Mouse (Mus musculus) erythroblast, adult 5-6 weeks (primary cell): ENCODE results near the gene Ppm1e. TPM values are rescaled to one million over a fixed set of nuclear protein-coding genes. Genes with fewer than 3 reads are reported as not detected.

ENCODE experiments used
- ATAC-seq: replicated peaks from 2 replicates; pipeline ENCODE4 v1.8.0; 2016; ENCODE audit warnings: moderate number of reproducible peaks, mild to moderate bottlenecking, moderate TSS enrichment, inconsistent platforms; ENCODE audit not compliant: poor library complexity, low FRiP score, severe bottlenecking
- total RNA-seq, 2 experiments: library from RNA; stranded (forward) in 1 of 2; stranded (reverse) in 1 of 2; fragments of 150-400 nt in 1 of 2; fragments of 200-764, 138-1000 nt in 1 of 2; gene quantifications; 2 replicates each; pipeline versions ENCODE4 v1.2.3 to v1.2.4; 2015 to 2017; ENCODE audit warnings: low replicate concordance in 2 of 2

Gene Ppm1e
- total RNA-seq, 2 experiments from 2014 or later: 0.43 to 2.9 TPM

GRCm38 (mm10) chr11:87259792-87260191 lies 99.0 kb downstream of the Ppm1e start:
- no peak for ATAC-seq

- ATAC-seq: no peak
These were observed 101.5 kb downstream of the Ppm1e start for GRCm38 (mm10) chr11:87257282-87257681.

- ATAC-seq: no peak
These were observed 104.7 kb downstream of the Ppm1e start for GRCm38 (mm10) chr11:87254149-87254548.

- no peak for ATAC-seq
These were observed 105.5 kb downstream of the Ppm1e start for GRCm38 (mm10) chr11:87253294-87253693.

- ATAC-seq: no peak
These were observed 108.7 kb downstream of the Ppm1e start for GRCm38 (mm10) chr11:87250132-87250531.

GRCm38 (mm10) chr11:87247494-87247866 lies 111.3 kb downstream of the Ppm1e start:
- ATAC-seq: no peak

GRCm38 (mm10) chr11:87246724-87247493 lies 111.9 kb downstream of the Ppm1e start:
- ATAC-seq: no peak

- no peak for ATAC-seq
These were observed 112.6 kb downstream of the Ppm1e start for GRCm38 (mm10) chr11:87246107-87246651.

- no peak for ATAC-seq
These were observed 113.5 kb downstream of the Ppm1e start for GRCm38 (mm10) chr11:87245171-87245840.

GRCm38 (mm10) chr11:87241256-87241655 lies 117.6 kb downstream of the Ppm1e start:
- no peak for ATAC-seq

GRCm38 (mm10) chr11:87240833-87241215 lies 118.0 kb downstream of the Ppm1e start:
- ATAC-seq: no peak

- ATAC-seq: no peak
These were observed 118.5 kb downstream of the Ppm1e start for GRCm38 (mm10) chr11:87240141-87240832.

- ATAC-seq: no peak
These were observed 119.8 kb downstream of the Ppm1e start for GRCm38 (mm10) chr11:87238891-87239530.

- ATAC-seq: no peak
These were observed 123.3 kb downstream of the Ppm1e start for GRCm38 (mm10) chr11:87235486-87235872.

GRCm38 (mm10) chr11:87234743-87235485 lies 123.9 kb downstream of the Ppm1e start:
- no peak for ATAC-seq

- no peak for ATAC-seq
These were observed 125.4 kb downstream of the Ppm1e start for GRCm38 (mm10) chr11:87233377-87233776.

GRCm38 (mm10) chr11:87227056-87227455 lies 131.8 kb downstream of the Ppm1e start:
- no peak for ATAC-seq

- ATAC-seq: no peak
These were observed 136.1 kb downstream of the Ppm1e start for GRCm38 (mm10) chr11:87222686-87223085.

GRCm38 (mm10) chr11:87212313-87212712 lies 146.5 kb downstream of the Ppm1e start:
- no peak for ATAC-seq
